Mouse (Mus musculus): ENCODE measurements around the gene Tfeb. TPM values are rescaled to one million over a fixed set of nuclear protein-coding genes. Genes with fewer than 3 reads are reported as not detected.

Tfeb gene
- total and polyA plus RNA-seq, 3 experiments = 29.1 to 49.3 (median 39.9) TPM

GRCm38 (mm10) chr17:47738879-47739798 is 2.3 kb downstream of the Tfeb start (continued):
- peak; percentile 51 for TF ChIP-seq MAX (IDR thresholded peaks at IDR 0.05; ENCODE audit: low read length)

- TF ChIP-seq UBTF (IDR thresholded peaks at IDR 0.05; ENCODE audit: low read depth, low read length) (no peak), CHD2 (IDR thresholded peaks at IDR 0.05; ENCODE audit: low read length) (no peak), ELF1 (IDR thresholded peaks at IDR 0.05; ENCODE audit: low read depth, low read length) (no peak), PAX5 (IDR thresholded peaks at IDR 0.05; ENCODE audit: low read length) (no peak), SMC3 (IDR thresholded peaks at IDR 0.05; ENCODE audit: low read depth, low read length) (peak; percentile 23; the same call in 1 of the 2 replicates), E2F4 (IDR thresholded peaks at IDR 0.05; ENCODE audit: insufficient replicate concordance, low read depth, low read length) (no peak), JUND (conservative IDR thresholded peaks at IDR 0.05; ENCODE audit: low read depth, low read length) (no peak), NELFE (IDR thresholded peaks at IDR 0.05; ENCODE audit: low read depth, low read length) (no peak), RAD21 (IDR thresholded peaks at IDR 0.05; ENCODE audit: low read depth, low read length) (peak; percentile 38), ZMIZ1 (IDR thresholded peaks at IDR 0.05; ENCODE audit: low read depth, low read length) (no peak), TCF12 (IDR thresholded peaks at IDR 0.05; ENCODE audit: low read depth, low read length) (no peak), BHLHE40 (IDR thresholded peaks at IDR 0.05; ENCODE audit: low read depth, low read length) (no peak), CTCF (conservative IDR thresholded peaks at IDR 0.05 in 1 of 2, IDR thresholded peaks at IDR 0.05 in 1 of 2; ENCODE audit: low read depth in 2 of 2, low read length in 2 of 2) (peak; percentile 36 to 45; a peak in 3 of 4 replicates), MYC (IDR thresholded peaks at IDR 0.05; ENCODE audit: low read depth, low read length) (no peak), USF1 (IDR thresholded peaks at IDR 0.05; ENCODE audit: low read depth, low read length) (no peak)
- no peak overlapping the region for H3K9ac ChIP-seq (ENCODE audit: insufficient read depth, low read depth)
- H3K79me2 ChIP-seq (replicated peaks; ENCODE audit: control insufficient read depth, extremely low read depth, insufficient read depth, poor library complexity, severe bottlenecking) = peaks cover 29% of the 10 kb centered on the region
- dilution Hi-C loops (cut with MboI; ENCODE audit: extremely low pct_ligation_motif_present, extremely low pct_unique_long_range_greater_than_20kb, low sequenced_read_pairs) = no loop called here
- H3K4me2 ChIP-seq (ENCODE audit: insufficient read depth, low read depth, poor library complexity, severe bottlenecking) = peak overlapping the region; percentile 78; the same call in 1 of the 2 replicates
- peaks cover 5 to 32% of the 10 kb centered on the region in 2 experiments for H3K36me3 ChIP-seq (replicated peaks in 1 of 2; ENCODE audit: control insufficient read depth in 1 of 2, insufficient read depth in 1 of 2, low read length in 1 of 2)
- peaks cover 12 to 37% of the 10 kb centered on the region in 2 experiments for H3K4me1 ChIP-seq (ENCODE audit: control insufficient read depth in 1 of 2, insufficient read depth in 2 of 2)
- in situ Hi-C loops (cut with MboI; ENCODE audit: low pct_ligation_motif_present, low pct_unique_long_range_greater_than_20kb, low sequenced_read_pairs) = no loop called here
- H3K4me3 ChIP-seq (replicated peaks in 1 of 3; ENCODE audit: low read depth in 2 of 3, low read length in 2 of 3, poor library complexity in 1 of 3) = no peak overlapping the region
- no peaks in the 10 kb centered on the region for H3K27me3 ChIP-seq (replicated peaks)
- H3K27ac ChIP-seq (ENCODE audit: insufficient read depth, low read depth) = peak overlapping the region; percentile 99; the same call in 1 of the 2 replicates
- H3K9me3 ChIP-seq (replicated peaks; ENCODE audit: low read length) = peaks cover 19% of the 10 kb centered on the region
- DNase-seq (ENCODE audit: extremely low read depth) = no peak
Observed at GRCm38 (mm10) chr17:47740186-47740585, 3.4 kb downstream of the Tfeb start.

Measured in CH12.LX (cell line).